In the genomic region with DNA sequence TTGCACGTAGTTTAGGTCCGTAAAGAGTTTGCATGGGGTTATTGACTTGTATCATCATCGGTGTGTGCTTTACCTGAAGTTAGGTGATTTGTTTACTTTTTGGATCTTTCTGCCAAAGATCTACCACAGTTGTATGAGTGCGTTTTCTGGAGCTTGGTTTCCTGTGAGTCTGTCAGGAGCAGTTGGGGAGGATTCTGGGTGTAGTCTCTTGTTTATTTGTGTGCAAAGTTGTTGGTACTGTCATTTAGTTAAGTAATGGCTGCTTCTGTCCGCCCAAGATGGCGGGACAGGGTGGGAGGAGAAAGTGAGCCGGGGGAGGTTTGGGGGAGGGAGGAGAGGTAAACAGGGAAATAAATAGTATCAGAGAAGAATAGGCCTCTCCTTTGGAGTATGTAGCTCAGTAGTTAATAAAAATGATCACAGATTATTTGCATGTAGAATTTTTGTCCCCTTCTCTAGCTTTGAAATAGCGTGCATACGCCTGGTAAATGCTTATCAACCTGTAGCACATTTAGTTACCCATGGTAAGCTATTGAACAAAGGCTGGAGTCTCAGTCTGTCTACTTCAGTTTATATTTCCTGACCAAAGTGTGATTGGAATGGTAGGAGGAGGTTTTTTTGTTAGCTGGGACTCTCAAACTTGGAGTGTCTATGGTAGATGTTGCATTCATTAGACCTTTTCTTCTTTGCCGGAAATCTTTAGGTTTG, we compare ENCODE assay signal across 8 mouse cellular contexts. TPM values are rescaled to one million over a fixed set of nuclear protein-coding genes. Genes with fewer than 3 reads are reported as not detected.
DNase-seq lines count a peak whose midpoint lies in the region; ATAC-seq lines count a peak whose summit lies in the region.
"Had no signal": no experiment of that assay in that cellular context is flagged by ENCODE, and none has a peak within 500 bp of the region (broad histone marks: within the 10 kb centered on the region; RNA-seq: fewer than 3 reads in every experiment).

No protein-coding gene starts in this region.

- DNase-seq in CD8-positive naive resting alpha-beta T cell, adult 2 months (ENCODE audit: low read depth in 2 of 2, low spot score in 2 of 2), result peak; percentile 0 to 51
- peak; percentile 64 for DNase-seq in R1 (ENCODE audit: low read depth, low spot score)
- DNase-seq in heart, postnatal 36 days, result peak; percentile 16 to 47
- peak; percentile 3 for DNase-seq in left cerebral cortex, postnatal 14 days (ENCODE audit: low spot score in 2 of 2)
- peak; percentile 27 to 71 for DNase-seq in spleen, postnatal 4 days (ENCODE audit: low spot score in 2 of 2)

- peak overlapping the region; percentile 42 for H3K4me2 ChIP-seq in embryonic facial prominence, embryonic 12.5 days (replicated peaks)

- peak overlapping the region; percentile 96 for H3K27ac ChIP-seq in embryonic facial prominence, embryonic 12.5 days

- H3K9me3 ChIP-seq in embryonic facial prominence, embryonic 12.5 days, result no peaks in the 10 kb centered on the region

- no peaks in the 10 kb centered on the region for H3K4me1 ChIP-seq in embryonic facial prominence, embryonic 12.5 days

- ATAC-seq in embryonic facial prominence, embryonic 12.5 days (ENCODE audit: insufficient number of reproducible peaks, insufficient read depth, low FRiP score, low TSS enrichment), result no peak
- peak; percentile 33 for ATAC-seq in megakaryocyte progenitor cell, adult 5-6 weeks (replicated peaks; ENCODE audit: poor library complexity)

- peak overlapping the region; percentile 77 for H3K4me3 ChIP-seq in embryonic facial prominence, embryonic 12.5 days

- H3K27me3 ChIP-seq in embryonic facial prominence, embryonic 12.5 days, result no peaks in the 10 kb centered on the region

- 1% methylated on average over 10 of the region's 10 CpGs for WGBS in embryonic facial prominence, embryonic 12.5 days

- intact Hi-C loops in heart, postnatal 36 days (cut with DNase I), result loop anchor here (5.0 to 10.0 kb wide), 3 partner anchors 88 to 592 kb away; partner anchors contain the start of gene Fundc1
- intact Hi-C loops in left cerebral cortex, postnatal 14 days (cut with DNase I), result loop anchor here (5.0 to 10.0 kb wide), 3 partner anchors 88 to 592 kb away; partner anchors contain the start of gene Fundc1

- no peaks in the 10 kb centered on the region for H3K36me3 ChIP-seq in embryonic facial prominence, embryonic 12.5 days

- H3K9ac ChIP-seq in embryonic facial prominence, embryonic 12.5 days, result peak overlapping the region; percentile 96

RNA-seq across cellular contexts. Expression of gene Kdm6a, which starts 1.7 kb away (rescaled TPM):
- polyA plus RNA-seq in embryonic facial prominence, embryonic 12.5 days (2016; fragmentation: Nextera tagmentation; extraction: Ambion mirVana), result 28.3 and 30.2 TPM in 2 replicates
- 10 to 100 TPM; 23.7 to 51.5 TPM for total RNA-seq in heart, postnatal 36 days (2021)
- total RNA-seq in left cerebral cortex, postnatal 14 days (2021), result 10 to 100 TPM; 40.9 to 52.4 TPM
- 45.1 and 47.5 TPM in 2 replicates for total RNA-seq in megakaryocyte progenitor cell, adult 5-6 weeks (2015)
- 36.9 and 39.8 TPM in 2 replicates for total RNA-seq in megakaryocyte progenitor cell, adult 5-6 weeks (2017)

RNA-seq across cellular contexts. Expression of gene Dusp21, which starts 18.4 kb away (rescaled TPM):
- polyA plus RNA-seq in embryonic facial prominence, embryonic 12.5 days (2016; fragmentation: Nextera tagmentation; extraction: Ambion mirVana), result not detected in 2 replicates
- not detected for total RNA-seq in heart, postnatal 36 days (2021)
- total RNA-seq in left cerebral cortex, postnatal 14 days (2021), result not detected
- total RNA-seq in megakaryocyte progenitor cell, adult 5-6 weeks (2015), result not detected in 2 replicates
- not detected in 2 replicates for total RNA-seq in megakaryocyte progenitor cell, adult 5-6 weeks (2017)
- total RNA-seq: left cerebral cortex, postnatal 25 days had no signal

Comparison
In these comparisons a context has a peak if more than half of its experiments do, and no peak if none do; other contexts are left out.
1. DNase-seq: peak in every context shown above with its lines; median percentile 64 in R1; 49 in spleen, postnatal 4 days; 32 in heart, postnatal 36 days; 26 in CD8-positive naive resting alpha-beta T cell, adult 2 months; 3 in left cerebral cortex, postnatal 14 days.